Mouse (Mus musculus) adrenal gland, postnatal 4 days (tissue): ENCODE measurements around the gene Col15a1. TPM values are rescaled to one million over a fixed set of nuclear protein-coding genes. Genes with fewer than 3 reads are reported as not detected.

ENCODE experiments used
- DNase-seq, 2 experiments: peaks; one replicate each; pipeline ENCODE4 v3.0.0; 2021 to 2022; ENCODE audit warnings: low spot score in 2 of 2, mixed read lengths in 2 of 2
- total RNA-seq, 2 experiments: library from RNA; stranded (reverse); gene quantifications; 2 replicates each; pipeline ENCODE4 v1.2.3; 2021

The Col15a1 gene
- total RNA-seq, 2 experiments from 2014 or later: 80.5 to 89.6 TPM

DNA sequence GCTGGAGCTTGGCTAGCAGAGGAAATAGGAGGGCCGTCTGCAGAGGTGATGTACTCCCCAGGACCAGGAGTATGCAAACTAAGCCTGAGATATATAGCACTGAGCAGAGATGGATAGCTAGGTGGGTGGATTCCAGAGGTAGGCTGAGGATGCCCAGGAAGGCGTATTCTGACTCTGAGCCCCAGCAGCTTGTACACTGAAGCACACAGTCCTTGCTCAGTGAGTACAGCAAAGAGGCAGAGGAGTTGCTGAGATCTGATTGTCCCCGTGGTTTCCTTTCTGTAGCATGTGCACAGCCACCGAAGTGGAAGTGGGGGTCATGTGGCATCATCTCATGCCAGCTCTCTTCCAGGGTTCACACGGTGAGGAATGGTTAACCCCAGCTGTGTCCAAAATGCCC is 54.0 kb downstream of the Col15a1 start:
- no peak for DNase-seq

DNA sequence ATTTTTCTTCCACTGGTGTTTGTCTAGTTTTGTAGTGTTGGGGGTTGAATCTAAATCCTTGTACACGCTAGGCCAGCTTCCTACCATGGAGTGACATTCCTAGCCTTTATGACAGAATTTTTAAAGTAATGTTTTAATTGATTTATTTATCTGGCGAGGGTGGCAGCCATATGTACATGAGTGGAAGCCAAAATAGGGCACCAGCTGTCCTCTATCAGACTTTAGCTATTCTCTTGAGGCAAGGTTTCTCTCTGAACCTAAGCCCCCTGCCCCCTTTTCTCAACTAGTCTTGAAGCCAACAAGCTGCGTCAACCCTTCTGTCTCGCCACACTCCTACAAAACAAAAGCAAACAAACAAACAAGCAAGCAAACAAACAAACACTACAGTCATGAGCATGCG is 57.6 kb downstream of the Col15a1 start:
- DNase-seq: no peak

- DNase-seq: no peak
Observed at GRCm38 (mm10) chr4:47272452-47273130, 64.6 kb downstream of the Col15a1 start.

DNA sequence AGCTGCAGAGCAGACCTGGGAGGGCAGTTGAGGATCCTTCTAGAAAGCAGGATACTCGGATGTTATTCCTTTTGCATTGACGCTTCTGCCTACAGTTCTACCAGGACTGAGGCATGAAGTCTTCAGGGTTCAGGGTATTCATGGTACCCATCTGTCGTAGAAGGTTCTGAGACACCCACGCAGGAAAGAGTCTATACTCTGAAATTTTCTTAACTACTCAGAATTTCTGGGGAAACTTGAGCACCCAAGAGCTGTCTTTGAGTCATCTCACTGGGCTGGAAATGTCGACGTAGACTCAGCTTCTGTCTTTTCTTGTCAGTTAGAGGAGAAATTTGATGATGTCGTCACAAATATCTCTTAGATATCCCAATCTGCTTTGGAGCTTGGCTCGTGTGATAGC is 65.8 kb downstream of the Col15a1 start:
- no peak for DNase-seq

- no peak for DNase-seq
Observed at GRCm38 (mm10) chr4:47274911-47275310, 67.0 kb downstream of the Col15a1 start.

DNA sequence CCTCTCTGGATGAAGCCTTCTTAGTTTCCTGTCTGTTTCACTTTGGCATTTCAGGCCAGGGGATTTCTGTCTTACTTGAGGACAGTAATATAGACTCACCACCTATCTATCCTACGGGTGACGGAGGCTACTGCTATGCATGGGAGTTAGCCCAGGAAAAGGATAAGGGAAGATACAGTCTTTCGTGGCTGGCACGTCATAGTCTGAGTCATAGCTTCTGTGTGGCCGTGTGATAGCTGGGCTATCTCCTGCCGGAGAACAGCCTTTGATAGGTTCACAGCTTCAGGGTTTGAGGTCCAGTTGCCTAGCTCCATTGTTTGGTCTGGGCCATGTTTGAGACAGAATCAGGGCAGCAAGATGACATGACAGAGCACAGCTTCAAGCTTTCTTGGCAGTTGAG is 70.4 kb downstream of the Col15a1 start:
- DNase-seq: no peak

DNA sequence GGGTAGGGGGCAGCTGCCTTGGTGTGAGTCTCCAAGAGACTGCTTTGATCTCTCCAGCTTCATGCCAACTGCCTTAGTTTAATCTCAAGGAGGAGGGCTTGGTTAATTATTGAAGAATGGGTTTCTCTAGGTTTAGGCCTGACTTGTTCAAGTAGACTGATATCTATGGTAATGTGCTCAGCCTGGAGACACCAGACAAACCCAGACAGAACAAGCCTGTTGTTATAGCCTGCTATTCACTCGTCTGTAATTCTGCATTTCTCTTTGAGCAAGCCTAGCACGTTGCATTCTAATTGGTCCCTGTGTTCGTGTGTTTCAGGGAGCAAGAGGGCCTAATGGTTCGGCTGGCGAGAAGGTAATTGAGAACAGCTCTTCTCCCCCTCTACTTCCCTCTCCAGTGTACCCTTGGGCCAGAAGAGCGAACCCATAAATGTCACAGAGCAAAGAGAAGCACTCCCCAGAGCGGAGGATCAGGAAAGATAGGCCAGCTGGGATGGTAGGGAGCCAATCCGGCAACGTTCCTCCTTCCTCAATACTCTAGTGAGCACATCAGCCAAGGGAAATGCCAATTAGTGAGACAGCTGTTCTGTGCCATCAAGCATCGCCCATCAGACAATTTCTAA is 71.2 kb downstream of the Col15a1 start:
- DNase-seq: no peak

- no peak for DNase-seq
Observed at GRCm38 (mm10) chr4:47280126-47280525, 72.2 kb downstream of the Col15a1 start.

DNA sequence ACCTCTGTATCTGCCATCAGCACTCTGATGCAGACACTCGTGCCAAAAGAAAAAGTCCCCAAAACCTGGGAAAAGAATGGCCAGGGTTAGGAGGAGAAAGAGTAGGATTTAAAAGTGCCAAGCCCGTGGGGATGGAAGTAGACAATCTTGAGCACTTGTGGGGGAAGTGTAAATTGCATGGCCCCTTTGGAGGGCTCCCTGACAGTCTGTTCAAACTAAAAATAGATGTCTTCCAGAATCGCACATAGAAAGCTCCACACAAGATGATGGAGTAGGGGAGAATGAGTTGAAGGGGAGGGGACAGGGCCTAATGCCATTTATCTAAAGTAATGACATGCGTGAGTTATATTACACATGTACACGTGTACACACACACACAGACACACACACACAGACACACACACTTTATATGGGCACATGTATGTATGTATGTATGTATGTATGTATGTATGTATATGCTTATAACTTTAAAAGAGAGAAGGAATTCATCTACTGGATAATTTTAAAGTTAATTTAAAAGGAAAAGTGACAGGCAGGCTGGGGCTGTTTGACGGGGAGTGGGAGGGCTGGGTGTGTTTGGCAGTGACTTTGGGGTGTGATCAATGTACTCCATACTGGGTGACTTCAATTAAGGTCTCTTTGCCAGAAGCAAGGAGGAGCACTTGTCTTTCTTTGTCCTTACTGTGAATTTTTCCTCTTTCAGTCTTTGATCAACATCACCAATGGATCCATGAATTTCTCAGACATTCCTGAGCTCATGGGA is 74.1 kb downstream of the Col15a1 start:
- DNase-seq: no peak

DNA sequence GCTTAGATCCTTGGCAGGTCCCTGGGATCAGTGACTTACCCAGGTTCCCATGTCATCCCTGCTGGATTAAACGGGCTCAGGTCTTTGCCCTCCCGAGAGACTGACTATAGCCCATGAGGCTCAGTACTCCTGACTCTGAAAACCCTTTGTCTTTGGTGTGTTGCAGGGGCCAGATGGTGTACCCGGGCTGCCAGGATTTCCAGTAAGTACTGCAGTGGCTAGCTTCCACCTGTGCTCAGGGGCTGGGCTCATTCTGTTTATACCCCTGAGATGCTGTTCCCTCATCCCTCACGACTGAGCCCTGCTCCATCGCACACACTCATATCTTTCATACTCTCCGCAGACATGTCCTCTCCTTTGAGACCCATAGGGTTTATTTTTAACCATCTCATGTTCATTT is 76.3 kb downstream of the Col15a1 start:
- no peak for DNase-seq

DNA sequence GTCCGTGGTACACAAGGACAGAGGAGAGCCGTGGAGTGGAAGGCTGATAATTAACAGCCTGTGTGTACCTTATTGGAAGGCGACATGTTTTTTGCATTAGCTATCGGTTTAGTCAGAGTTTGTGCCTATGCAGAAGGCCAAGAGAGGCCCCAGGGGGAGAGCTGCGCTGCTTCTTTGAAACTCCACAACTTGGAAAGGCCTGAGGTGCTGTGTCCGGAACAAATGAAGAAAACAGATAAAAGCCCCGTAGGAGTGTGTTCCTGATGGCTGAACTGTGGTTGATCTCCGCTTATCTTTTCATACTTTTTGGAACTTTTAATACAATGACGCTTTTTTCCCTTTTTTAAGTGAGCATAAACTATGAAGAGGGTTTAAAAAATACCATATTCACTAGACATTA is 76.9 kb downstream of the Col15a1 start:
- no peak for DNase-seq

DNA sequence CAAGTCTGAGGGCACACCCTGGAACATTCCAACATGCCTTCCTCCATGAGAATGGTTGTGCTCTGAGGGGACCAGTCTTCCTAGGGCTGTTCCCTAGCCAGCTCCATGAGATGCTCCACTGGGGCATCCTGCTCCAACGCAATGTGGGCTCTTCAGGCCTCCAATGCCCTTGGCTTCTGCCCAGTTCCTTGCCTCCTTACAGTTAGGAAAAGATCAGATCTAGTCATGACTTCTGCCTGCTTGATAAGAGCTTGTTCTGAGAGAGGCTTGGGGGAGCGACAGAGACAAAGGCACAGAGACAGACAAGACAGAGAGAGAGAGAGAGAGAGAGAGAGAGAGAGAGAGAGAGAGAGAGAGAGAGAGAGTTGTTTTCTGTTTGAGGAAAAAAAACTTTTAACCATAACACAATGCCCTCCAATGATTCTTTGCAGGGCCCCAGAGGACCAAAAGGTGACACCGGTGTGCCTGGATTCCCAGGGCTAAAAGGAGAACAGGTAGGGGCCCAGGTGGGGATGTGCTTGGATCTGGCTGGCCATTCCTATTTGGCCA is 78.7 kb downstream of the Col15a1 start:
- DNase-seq: no peak

- no peak for DNase-seq
Observed at GRCm38 (mm10) chr4:47287468-47287867, 79.5 kb downstream of the Col15a1 start.

DNA sequence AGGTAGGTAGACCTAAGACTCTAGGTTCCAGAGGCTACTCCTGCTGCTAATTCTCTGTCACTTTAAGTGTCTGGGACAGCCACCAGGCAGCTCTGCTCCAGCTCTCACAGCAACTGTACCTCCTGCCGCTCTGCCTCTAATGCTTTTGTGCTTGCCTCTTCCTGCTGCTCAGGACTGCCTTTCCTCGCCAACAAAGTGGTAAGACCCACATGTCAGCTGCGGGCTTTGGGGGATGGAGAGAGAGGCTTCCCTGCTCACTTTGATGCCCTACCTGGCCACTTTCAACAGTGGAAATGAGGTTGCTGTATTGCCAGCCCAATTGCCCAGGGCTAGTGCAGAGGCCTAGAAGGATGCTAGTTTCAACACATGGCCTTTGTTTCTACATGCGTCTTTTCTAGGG is 80.3 kb downstream of the Col15a1 start:
- DNase-seq: no peak

GRCm38 (mm10) chr4:47289526-47289925 is 81.6 kb downstream of the Col15a1 start:
- no peak for DNase-seq

DNA sequence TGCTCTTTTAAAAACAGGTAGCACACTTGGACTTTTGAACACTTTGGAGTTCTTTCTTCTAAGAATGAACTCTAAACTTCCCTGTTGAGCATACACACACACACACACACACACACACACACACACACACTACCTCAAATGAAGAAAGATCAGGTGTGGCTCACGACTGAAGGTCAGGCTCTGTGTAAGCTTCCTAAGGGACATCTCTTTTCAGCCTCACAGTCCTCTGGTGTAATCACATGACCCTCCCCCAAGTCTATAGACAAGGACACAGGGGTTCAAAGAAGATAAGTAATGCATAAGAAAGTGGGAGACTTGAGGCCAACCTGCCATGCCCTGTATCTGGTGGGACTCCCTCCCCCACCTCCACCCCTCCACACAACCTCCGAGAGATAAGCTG is 82.5 kb downstream of the Col15a1 start:
- DNase-seq: no peak

- no peak for DNase-seq
Observed at GRCm38 (mm10) chr4:47291013-47291412, 83.1 kb downstream of the Col15a1 start.

DNA sequence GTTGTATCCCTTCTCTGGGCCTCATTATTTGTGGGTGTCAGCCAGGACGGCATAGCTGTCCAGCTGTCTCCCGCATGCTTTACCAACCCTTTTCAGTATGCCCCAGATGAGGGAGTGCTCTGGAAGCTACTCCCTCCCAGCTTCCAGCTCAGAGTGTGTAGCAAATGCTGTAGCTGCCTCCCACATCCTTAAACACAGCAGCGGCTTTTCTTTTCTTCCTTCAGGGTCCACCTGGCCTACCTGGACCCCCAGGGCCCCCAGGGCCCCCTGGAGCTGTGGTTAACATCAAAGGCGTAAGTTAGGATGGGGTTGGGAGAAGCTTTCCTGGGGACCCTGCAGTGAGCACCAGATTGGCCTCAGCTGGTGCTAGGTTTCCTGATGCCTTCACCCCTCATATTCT is 85.0 kb downstream of the Col15a1 start:
- DNase-seq: no peak

DNA sequence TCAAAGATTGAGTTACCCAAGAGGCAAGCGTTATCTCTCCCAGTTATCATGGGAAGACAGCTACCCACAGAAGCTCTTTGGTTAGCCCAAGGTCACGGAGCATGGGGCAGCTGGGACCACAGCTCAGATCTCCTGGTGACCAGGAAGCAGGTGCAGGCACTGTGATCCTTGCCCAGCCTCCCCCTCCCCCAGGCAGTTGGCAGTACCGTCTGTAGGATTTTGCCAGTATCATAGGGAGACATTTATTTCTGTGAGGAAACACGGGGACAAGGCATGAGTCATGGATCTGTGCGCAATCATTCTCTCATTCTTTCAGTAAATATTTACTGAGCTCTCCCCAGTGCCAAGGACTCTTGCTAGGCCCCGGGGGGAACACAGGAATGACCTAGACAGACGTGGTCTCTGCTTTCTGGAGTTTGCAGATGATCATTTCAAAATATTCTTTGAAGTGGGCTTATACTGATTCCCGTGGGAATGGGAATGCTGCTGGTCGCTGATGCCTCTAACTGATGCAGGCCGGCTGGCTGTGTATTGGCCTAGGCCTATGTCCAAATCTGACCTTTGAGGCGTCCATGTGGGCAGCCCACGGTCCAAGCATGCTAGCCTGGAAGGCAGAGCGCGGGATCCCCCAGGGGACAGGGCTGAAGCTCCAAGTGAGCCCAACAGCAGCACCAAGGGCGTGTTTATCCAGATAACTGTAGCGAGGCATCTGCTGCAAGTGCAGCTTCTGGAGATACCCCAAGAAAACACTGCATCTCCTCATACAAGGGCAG is 86.0 kb downstream of the Col15a1 start:
- DNase-seq: peak in 1 of 2 experiments; percentile 29

DNA sequence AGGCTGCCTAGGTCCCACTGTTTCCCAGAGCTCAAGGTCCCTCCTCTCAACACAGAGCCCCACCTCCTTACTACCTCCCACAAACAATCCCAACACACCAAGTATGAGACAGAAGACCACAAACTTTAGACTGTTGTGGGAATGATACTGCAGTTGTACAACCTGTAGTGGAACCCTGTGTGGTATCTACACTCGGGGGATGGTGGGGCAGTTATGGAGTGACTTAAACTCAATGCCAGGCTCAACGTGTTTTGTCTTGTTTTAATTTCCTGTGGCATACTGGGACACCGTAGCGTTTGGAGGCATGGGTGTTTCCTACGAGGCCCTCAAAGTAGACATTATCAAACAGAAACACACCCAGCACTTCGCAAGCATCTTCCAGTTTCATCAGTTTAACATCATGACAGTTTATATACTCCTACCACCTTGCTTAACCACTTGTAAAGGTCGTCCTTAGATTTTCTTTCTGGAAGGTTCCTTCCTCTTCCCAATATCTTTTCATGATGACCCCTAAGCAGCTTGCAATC is 86.6 kb downstream of the Col15a1 start:
- no peak for DNase-seq

DNA sequence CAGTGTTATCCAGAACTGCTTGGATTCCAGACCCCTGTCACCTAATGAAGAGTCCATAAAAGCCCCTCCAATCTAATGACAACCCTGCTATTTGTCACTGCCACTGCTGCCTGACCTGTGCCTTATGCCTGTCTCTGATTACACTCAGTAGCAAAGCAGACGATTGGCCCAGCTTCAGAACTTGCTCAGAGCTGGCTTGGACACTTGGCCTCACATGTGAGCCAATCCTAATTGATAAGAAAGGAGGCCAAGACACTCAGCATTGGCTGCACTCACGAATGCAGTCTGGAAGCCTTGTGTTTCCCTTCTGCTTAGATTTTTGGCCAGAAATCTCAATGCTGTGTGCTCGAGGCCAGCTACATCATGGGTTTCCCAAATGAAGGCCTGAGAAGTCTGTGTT is 87.6 kb downstream of the Col15a1 start:
- DNase-seq: no peak
